Mouse (Mus musculus) ES-Bruce4 (cell line): ENCODE data around the gene Fgfr2. TPM values are rescaled to one million over a fixed set of nuclear protein-coding genes. Genes with fewer than 3 reads are reported as not detected.

Experiments used
- H3K27ac ChIP-seq: 2 replicates; pipeline ENCODE4 v1.5.1; 2012; ENCODE audit warnings: low read length, inconsistent platforms; ENCODE audit not compliant: insufficient read depth
- H3K27me3 ChIP-seq: 2 replicates; pipeline ENCODE4 v1.6.1; 2012; ENCODE audit warnings: mild to moderate bottlenecking, low read length, inconsistent platforms; ENCODE audit not compliant: control insufficient read depth, poor library complexity, insufficient read depth, severe bottlenecking
- H3K36me3 ChIP-seq: 2 replicates; pipeline ENCODE4 v1.6.1; 2012; ENCODE audit warnings: inconsistent platforms, mild to moderate bottlenecking, low read length, moderate library complexity; ENCODE audit not compliant: control insufficient read depth, poor library complexity, insufficient read depth, severe bottlenecking
- H3K4me1 ChIP-seq: one replicate; pipeline ENCODE4 v1.8.1; 2011; ENCODE audit warnings: low read length; ENCODE audit not compliant: control insufficient read depth, insufficient read depth
- H3K4me3 ChIP-seq: 2 replicates; pipeline ENCODE4 v1.5.1; 2011; ENCODE audit warnings: low read depth, mild to moderate bottlenecking, low read length
- H3K9ac ChIP-seq: 2 replicates; pipeline ENCODE4 v1.6.1; 2012; ENCODE audit warnings: low read depth, mild to moderate bottlenecking, inconsistent platforms; ENCODE audit not compliant: poor library complexity, severe bottlenecking
- H3K9me3 ChIP-seq: replicated peaks from 2 replicates; pipeline ENCODE4 v1.6.1; 2012; ENCODE audit warnings: mild to moderate bottlenecking, low read length, inconsistent platforms; ENCODE audit not compliant: control insufficient read depth, poor library complexity, insufficient read depth, severe bottlenecking
- CTCF ChIP-seq: IDR thresholded peaks from one replicate; pipeline ENCODE4 v1.8.1; 2011; ENCODE audit warnings: low read depth, low read length
- EP300 ChIP-seq: IDR thresholded peaks from 2 replicates; pipeline ENCODE4 v1.6.1; 2011; ENCODE audit warnings: low read depth, low read length; ENCODE audit not compliant: insufficient read depth
- POLR2A ChIP-seq: IDR thresholded peaks from one replicate; pipeline ENCODE4 v1.8.1; 2011; ENCODE audit warnings: low read length; ENCODE audit not compliant: insufficient read depth
- polyA plus RNA-seq: library from polyadenylated mRNA; stranded (reverse); fragments of >200 nt; gene quantifications from 2 replicates; pipeline ENCODE4 v1.2.4, GENCODE M21; 2011; ENCODE audit warnings: low read depth; ENCODE audit not compliant: missing spikeins, insufficient read depth, insufficient read length

The Fgfr2 gene
- polyA plus RNA-seq, 1 experiment = 34.8 TPM

GRCm38 (mm10) chr7:133133552-133133951, 10.4 kb upstream of the Fgfr2 start:
- Histone ChIP-seq H3K9ac (no peak overlapping the region), H3K27ac (no peak overlapping the region), H3K9me3 (peaks cover 3% of the 10 kb centered on the region; the same call in 1 of the 2 replicates), H3K27me3 (no peaks in the 10 kb centered on the region), H3K4me1 (no peaks in the 10 kb centered on the region), H3K36me3 (no peaks in the 10 kb centered on the region), H3K4me3 (no peak overlapping the region)
- TF ChIP-seq CTCF = peak; percentile 45
- no peak for TF ChIP-seq EP300
- no peak for TF ChIP-seq POLR2A

DNA sequence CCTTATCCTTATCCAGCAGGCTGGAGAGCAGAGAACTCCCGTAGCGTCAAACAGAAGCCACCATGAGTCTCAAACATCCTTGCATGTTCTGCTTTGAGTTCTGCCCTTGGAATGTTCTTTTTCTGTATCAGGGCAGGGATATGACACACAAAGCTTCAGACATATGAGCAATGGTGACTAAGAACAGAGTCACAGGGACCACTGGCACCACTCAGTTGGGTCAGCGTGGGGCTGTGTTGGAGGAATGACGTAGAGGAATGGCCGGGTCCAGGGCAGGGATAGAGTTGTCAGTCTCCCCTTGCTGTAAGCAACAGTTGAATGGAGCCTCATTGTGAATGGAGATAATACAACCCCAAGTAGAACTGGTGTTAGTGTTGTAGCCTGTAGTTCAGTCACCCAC, 9.6 kb upstream of the Fgfr2 start:
- no peak overlapping the region for H3K9ac ChIP-seq
- no peak overlapping the region for H3K4me3 ChIP-seq
- no peaks in the 10 kb centered on the region for H3K4me1 ChIP-seq
- peaks cover 5% of the 10 kb centered on the region; the same call in 1 of the 2 replicates for H3K9me3 ChIP-seq
- H3K27ac ChIP-seq = no peak overlapping the region
- TF ChIP-seq POLR2A (no peak), CTCF (no peak), EP300 (no peak)
- H3K27me3 ChIP-seq = no peaks in the 10 kb centered on the region
- H3K36me3 ChIP-seq = no peaks in the 10 kb centered on the region

GRCm38 (mm10) chr7:133124701-133125485, 1.7 kb upstream of the Fgfr2 start:
- Histone ChIP-seq H3K9ac (peak overlapping the region; percentile 98), H3K27ac (peak overlapping the region; percentile 95), H3K4me3 (peak overlapping the region; percentile 75), H3K9me3 (peaks cover 5% of the 10 kb centered on the region; the same call in 1 of the 2 replicates), H3K36me3 (peaks cover 5% of the 10 kb centered on the region; the same call in 1 of the 2 replicates), H3K4me1 (no peaks in the 10 kb centered on the region), H3K27me3 (no peaks in the 10 kb centered on the region)
- TF ChIP-seq EP300 = no peak
- no peak for TF ChIP-seq CTCF
- no peak for TF ChIP-seq POLR2A

- peaks cover 5% of the 10 kb centered on the region; the same call in 1 of the 2 replicates for H3K36me3 ChIP-seq
- TF ChIP-seq POLR2A = no peak
- TF ChIP-seq CTCF = no peak
- TF ChIP-seq EP300 = no peak
- peak within 1 kb of the TSS; percentile 95 for H3K27ac ChIP-seq
- peak within 1 kb of the TSS; percentile 96 for H3K4me3 ChIP-seq
- H3K4me1 ChIP-seq = no peaks in the 10 kb centered on the region
- H3K27me3 ChIP-seq = no peaks in the 10 kb centered on the region
- peak within 1 kb of the TSS; percentile 98 for H3K9ac ChIP-seq
- H3K9me3 ChIP-seq = peaks cover 5% of the 10 kb centered on the region; the same call in 1 of the 2 replicates
These were observed 1.0 kb upstream of the Fgfr2 start, which contains the start of gene Ctbp2 for GRCm38 (mm10) chr7:133123999-133124700. TSS of gene Ctbp2 (minus strand) at chr7:133124354.

GRCm38 (mm10) chr7:133122379-133123243, 539 bp downstream of the Fgfr2 start:
- peaks cover 8% of the 10 kb centered on the region for H3K36me3 ChIP-seq
- peak overlapping the region; percentile 92 for H3K27ac ChIP-seq
- peak overlapping the region; percentile 98 for H3K9ac ChIP-seq
- H3K4me1 ChIP-seq = no peaks in the 10 kb centered on the region
- no peaks in the 10 kb centered on the region for H3K9me3 ChIP-seq
- H3K4me3 ChIP-seq = peak overlapping the region; percentile 96
- no peaks in the 10 kb centered on the region for H3K27me3 ChIP-seq
- TF ChIP-seq POLR2A (no peak), CTCF (no peak), EP300 (no peak)
